Mouse (Mus musculus): ENCODE data around the gene Gstm3. TPM values are rescaled to one million over a fixed set of nuclear protein-coding genes. Genes with fewer than 3 reads are reported as not detected.

Gene Gstm3
- polyA plus RNA-seq, 1 experiment from 2014 or later: 0.17 TPM

GRCm38 (mm10) chr3:107945729-107946128 is 23.4 kb downstream of the Gstm3 start:
- no peaks in the 10 kb centered on the region for H3K36me3 ChIP-seq (ENCODE audit: insufficient read depth, low read length)
- ATAC-seq (replicated peaks; ENCODE audit: low FRiP score, low read depth) (no peak), DNase-seq (ENCODE audit: low spot score) (no peak)
- no peak overlapping the region for H3K4me3 ChIP-seq (replicated peaks; ENCODE audit: low read depth, low read length)
- no peaks in the 10 kb centered on the region for H3K9me3 ChIP-seq (replicated peaks; ENCODE audit: low read length)
- TF ChIP-seq CTCF (IDR thresholded peaks at IDR 0.05; ENCODE audit: low read depth): peak; percentile 29; the same call in 1 of the 2 replicates
- 0 out of 2 replicates have a peak, but pooled peaks cover 4% of the 10 kb centered on the region for H3K4me1 ChIP-seq (replicated peaks; ENCODE audit: insufficient read depth, low read length)
- H3K9ac ChIP-seq (ENCODE audit: low read depth, low read length): no peak overlapping the region
- no peaks in the 10 kb centered on the region for H3K27me3 ChIP-seq (ENCODE audit: insufficient read depth, low read length)
- no peak overlapping the region for H3K27ac ChIP-seq
- 65% methylated on average over 4 of the region's 4 CpGs for WGBS
- H3K4me2 ChIP-seq (ENCODE audit: low read length): no peak overlapping the region

DNA sequence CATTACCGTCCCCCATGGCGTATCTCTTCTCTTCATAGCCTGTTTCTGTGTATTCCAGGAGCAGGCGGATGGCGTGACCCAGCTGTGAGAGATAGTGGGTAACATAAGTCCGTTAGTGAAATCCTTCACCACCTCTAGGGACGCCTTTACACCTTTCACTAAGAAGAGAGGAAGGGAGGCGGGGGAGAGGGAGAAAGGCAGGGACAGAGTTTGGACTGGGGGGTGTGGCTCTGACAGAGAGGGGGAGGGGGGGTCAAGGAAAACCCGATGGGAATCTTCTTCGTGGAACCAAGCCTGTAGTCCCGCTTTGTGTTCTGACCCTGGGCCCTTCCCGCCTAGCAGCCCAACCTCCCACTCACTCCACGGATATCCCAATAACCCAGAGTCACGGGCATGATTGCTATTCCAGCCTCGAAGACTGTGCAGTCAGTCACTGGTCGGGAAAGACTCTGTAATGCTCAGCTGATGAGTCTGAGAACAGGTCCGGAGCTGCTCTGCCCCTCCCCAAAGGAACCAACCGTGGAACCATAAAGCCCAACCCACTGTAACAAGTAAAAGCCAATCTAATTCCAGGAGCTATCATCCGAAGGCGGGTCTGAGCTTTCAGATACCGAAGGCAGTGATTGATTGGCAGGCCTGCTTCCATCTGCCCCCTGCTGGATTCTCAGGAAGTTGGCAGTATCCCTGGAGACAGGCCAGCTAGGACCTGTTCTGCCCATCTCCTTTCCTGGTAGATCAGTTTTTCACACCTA is 25.7 kb downstream of the Gstm3 start, which contains the start of gene Gstm6:
TSS of gene Gstm6 (minus strand) at position 511 of the 752 bp plus-strand sequence.
- Histone ChIP-seq H3K36me3 (ENCODE audit: insufficient read depth, low read length) (no peaks in the 10 kb centered on the region), H3K9me3 (replicated peaks; ENCODE audit: low read length) (no peaks in the 10 kb centered on the region), H3K27ac (no peak within 1 kb of the TSS), H3K4me3 (replicated peaks; ENCODE audit: low read depth, low read length) (peak within 1 kb of the TSS; percentile 21; the same call in 1 of the 2 replicates), H3K4me2 (ENCODE audit: low read length) (peak within 1 kb of the TSS; percentile 54), H3K4me1 (replicated peaks; ENCODE audit: insufficient read depth, low read length) (0 out of 2 replicates have a peak, but pooled peaks cover 8% of the 10 kb centered on the region), H3K9ac (ENCODE audit: low read depth, low read length) (peak within 1 kb of the TSS; percentile 42; the same call in 1 of the 2 replicates), H3K27me3 (ENCODE audit: insufficient read depth, low read length) (no peaks in the 10 kb centered on the region)
- 18% methylated on average over 20 of the region's 20 CpGs for WGBS
- DNase-seq (ENCODE audit: low spot score) (peak; percentile 79), ATAC-seq (replicated peaks; ENCODE audit: low FRiP score, low read depth) (peak; percentile 79)
- peak; percentile 79 for TF ChIP-seq CTCF (IDR thresholded peaks at IDR 0.05; ENCODE audit: low read depth)

- H3K4me1 ChIP-seq (replicated peaks; ENCODE audit: insufficient read depth, low read length): 0 out of 2 replicates have a peak, but pooled peaks cover 8% of the 10 kb centered on the region
- no peak overlapping the region for H3K4me3 ChIP-seq (replicated peaks; ENCODE audit: low read depth, low read length)
- H3K9me3 ChIP-seq (replicated peaks; ENCODE audit: low read length): no peaks in the 10 kb centered on the region
- H3K9ac ChIP-seq (ENCODE audit: low read depth, low read length): no peak overlapping the region
- no peaks in the 10 kb centered on the region for H3K27me3 ChIP-seq (ENCODE audit: insufficient read depth, low read length)
- DNase-seq (ENCODE audit: low spot score) (no peak), ATAC-seq (replicated peaks; ENCODE audit: low FRiP score, low read depth) (no peak)
- no peak overlapping the region for H3K4me2 ChIP-seq (ENCODE audit: low read length)
- 85% methylated on average over 4 of the region's 4 CpGs for WGBS
- H3K27ac ChIP-seq: no peak overlapping the region
- no peak for TF ChIP-seq CTCF (IDR thresholded peaks at IDR 0.05; ENCODE audit: low read depth)
- no peaks in the 10 kb centered on the region for H3K36me3 ChIP-seq (ENCODE audit: insufficient read depth, low read length)
These were observed 27.8 kb downstream of the Gstm3 start for GRCm38 (mm10) chr3:107941261-107941660.

DNA sequence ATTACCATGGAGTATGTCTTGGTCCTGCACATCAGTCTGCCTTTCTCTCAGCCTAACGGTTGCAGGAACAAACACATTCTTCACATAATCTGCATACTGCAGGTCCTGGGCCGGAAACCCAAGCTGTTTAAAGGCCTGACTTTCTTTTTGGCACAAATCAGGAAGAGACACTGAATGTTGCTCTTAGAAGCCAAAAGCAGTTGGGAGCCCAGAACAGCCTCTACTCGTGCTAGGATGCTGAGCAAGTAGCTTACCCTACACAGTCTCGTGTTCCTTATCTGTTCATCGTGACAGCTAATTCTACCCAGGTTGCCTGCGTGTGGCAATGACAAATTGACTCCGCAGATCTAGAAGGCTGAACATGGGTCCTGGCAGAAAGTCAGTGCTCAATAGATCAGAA is 28.6 kb downstream of the Gstm3 start:
- Histone ChIP-seq H3K36me3 (ENCODE audit: insufficient read depth, low read length) (no peaks in the 10 kb centered on the region), H3K9ac (ENCODE audit: low read depth, low read length) (no peak overlapping the region), H3K27ac (no peak overlapping the region), H3K27me3 (ENCODE audit: insufficient read depth, low read length) (no peaks in the 10 kb centered on the region), H3K9me3 (replicated peaks; ENCODE audit: low read length) (no peaks in the 10 kb centered on the region), H3K4me3 (replicated peaks; ENCODE audit: low read depth, low read length) (no peak overlapping the region), H3K4me1 (replicated peaks; ENCODE audit: insufficient read depth, low read length) (0 out of 2 replicates have a peak, but pooled peaks cover 8% of the 10 kb centered on the region), H3K4me2 (ENCODE audit: low read length) (no peak overlapping the region)
- no peak for TF ChIP-seq CTCF (IDR thresholded peaks at IDR 0.05; ENCODE audit: low read depth)
- DNase-seq (ENCODE audit: low spot score) (peak; percentile 45), ATAC-seq (replicated peaks; ENCODE audit: low FRiP score, low read depth) (no peak)
- WGBS: 70% methylated on average over 7 of the region's 7 CpGs

GRCm38 (mm10) chr3:107939830-107940229 is 29.3 kb downstream of the Gstm3 start:
- 84% methylated on average over 4 of the region's 4 CpGs for WGBS
- no peak overlapping the region for H3K4me2 ChIP-seq (ENCODE audit: low read length)
- TF ChIP-seq CTCF (IDR thresholded peaks at IDR 0.05; ENCODE audit: low read depth): no peak

DNA sequence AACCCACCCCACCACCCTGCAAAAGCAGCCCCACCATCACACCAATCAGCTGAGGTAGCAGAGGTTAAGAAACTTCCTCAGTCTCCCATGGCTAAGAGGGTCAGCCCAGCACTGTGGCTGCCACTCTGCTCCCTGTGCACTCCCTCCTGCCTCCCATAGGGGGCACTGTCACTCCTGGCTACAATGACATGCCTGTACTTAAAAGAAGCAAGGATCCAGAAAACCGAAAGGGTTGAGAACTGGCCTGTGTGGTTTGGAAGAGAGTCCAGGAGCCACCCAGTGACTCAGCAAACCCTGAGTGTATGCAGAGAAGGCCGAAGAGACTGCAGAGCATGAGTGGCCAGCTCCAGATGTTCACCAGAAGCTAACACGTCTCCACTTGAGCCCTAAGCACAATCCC is 29.7 kb downstream of the Gstm3 start:
- no peak overlapping the region for H3K9ac ChIP-seq (ENCODE audit: low read depth, low read length)
- H3K27me3 ChIP-seq (ENCODE audit: insufficient read depth, low read length): no peaks in the 10 kb centered on the region
- no peaks in the 10 kb centered on the region for H3K36me3 ChIP-seq (ENCODE audit: insufficient read depth, low read length)
- 0 out of 2 replicates have a peak, but pooled peaks cover 8% of the 10 kb centered on the region for H3K4me1 ChIP-seq (replicated peaks; ENCODE audit: insufficient read depth, low read length)
- DNase-seq (ENCODE audit: low spot score) (peak; percentile 69), ATAC-seq (replicated peaks; ENCODE audit: low FRiP score, low read depth) (peak; percentile 67)
- H3K4me3 ChIP-seq (replicated peaks; ENCODE audit: low read depth, low read length): no peak overlapping the region
- 47% methylated on average over 3 of the region's 3 CpGs for WGBS
- no peaks in the 10 kb centered on the region for H3K9me3 ChIP-seq (replicated peaks; ENCODE audit: low read length)
- TF ChIP-seq CTCF (IDR thresholded peaks at IDR 0.05; ENCODE audit: low read depth): peak; percentile 83
- no peak overlapping the region for H3K27ac ChIP-seq
- no peak overlapping the region for H3K4me2 ChIP-seq (ENCODE audit: low read length)

More at GRCm38 (mm10) chr3:107939830-107940229, 29.3 kb downstream of the Gstm3 start:
- Histone ChIP-seq H3K27me3 (ENCODE audit: insufficient read depth, low read length) (no peaks in the 10 kb centered on the region), H3K9ac (ENCODE audit: low read depth, low read length) (no peak overlapping the region), H3K4me1 (replicated peaks; ENCODE audit: insufficient read depth, low read length) (0 out of 2 replicates have a peak, but pooled peaks cover 8% of the 10 kb centered on the region), H3K4me3 (replicated peaks; ENCODE audit: low read depth, low read length) (no peak overlapping the region), H3K27ac (no peak overlapping the region), H3K9me3 (replicated peaks; ENCODE audit: low read length) (no peaks in the 10 kb centered on the region), H3K36me3 (ENCODE audit: insufficient read depth, low read length) (no peaks in the 10 kb centered on the region)
- ATAC-seq (replicated peaks; ENCODE audit: low FRiP score, low read depth) (no peak), DNase-seq (ENCODE audit: low spot score) (no peak)

Data from kidney, postnatal 0 days (tissue).